8 mouse cellular contexts compared by ENCODE assay signal in genomic region chr12:112875225-112876013, GRCm38 (mm10). TPM values are rescaled to one million over a fixed set of nuclear protein-coding genes. Genes with fewer than 3 reads are reported as not detected.
A peak's percentile ranks its signal among the peaks of the same experiment; 100 is the strongest.
DNase-seq lines count a peak whose midpoint lies in the region; ATAC-seq and TF ChIP-seq lines count a peak whose summit lies in the region.

No protein-coding gene starts in this region.

- H3K4me2 ChIP-seq in embryonic facial prominence, embryonic 15.5 days (replicated peaks), result 0 out of 2 replicates have a peak overlapping the region, but pooled peaks have one; percentile 75
- H3K4me2 ChIP-seq in kidney, embryonic 15.5 days, result no peak overlapping the region
- no peak overlapping the region for H3K4me2 ChIP-seq in limb, embryonic 14.5 days (replicated peaks; ENCODE audit: low read depth, low read length, severe bottlenecking)
- no peak overlapping the region for H3K4me2 ChIP-seq in midbrain, postnatal 0 days (ENCODE audit: low read depth, low read length, poor library complexity, severe bottlenecking)

- H3K4me1 ChIP-seq in bone marrow macrophage, adult 2 months (ENCODE audit: control insufficient read depth, insufficient read depth, low read length), result peaks cover 34% of the 10 kb centered on the region
- H3K4me1 ChIP-seq in embryonic facial prominence, embryonic 15.5 days, result peaks cover 64% of the 10 kb centered on the region
- peaks cover 45% of the 10 kb centered on the region for H3K4me1 ChIP-seq in kidney, embryonic 15.5 days
- H3K4me1 ChIP-seq in limb, embryonic 14.5 days (ENCODE audit: control insufficient read depth, insufficient read depth, low read length), result peaks cover 15% of the 10 kb centered on the region
- peaks cover 3% of the 10 kb centered on the region; the same call in 1 of the 2 replicates for H3K4me1 ChIP-seq in midbrain, postnatal 0 days (ENCODE audit: insufficient read depth, low read length)
- peaks cover 34% of the 10 kb centered on the region for H3K4me1 ChIP-seq in spleen, adult 2 months (ENCODE audit: control insufficient read depth, insufficient read depth, insufficient read length)

- DNase-seq in B cell, adult 2 months, result peak; percentile 91 to 94
- DNase-seq in heart, adult 9 months (ENCODE audit: low spot score in 2 of 2), result peak; percentile 83 to 91
- DNase-seq in limb, embryonic 14.5 days (ENCODE audit: low spot score), result peak; percentile 83
- DNase-seq in midbrain, postnatal 0 days (ENCODE audit: low spot score), result peak; percentile 93
- peak; percentile 64 to 86 for DNase-seq in spleen, adult 2 months (ENCODE audit: low read depth in 1 of 2, low spot score in 2 of 2)

- peaks cover 64% of the 10 kb centered on the region for H3K27me3 ChIP-seq in embryonic facial prominence, embryonic 15.5 days
- peaks cover 91% of the 10 kb centered on the region for H3K27me3 ChIP-seq in kidney, embryonic 15.5 days
- H3K27me3 ChIP-seq in limb, embryonic 14.5 days (ENCODE audit: control insufficient read depth, insufficient read depth, low read length), result peaks cover 51% of the 10 kb centered on the region
- peaks cover 54% of the 10 kb centered on the region for H3K27me3 ChIP-seq in midbrain, postnatal 0 days (ENCODE audit: insufficient read depth, low read length)
- peaks cover 6% of the 10 kb centered on the region for H3K27me3 ChIP-seq in spleen, adult 2 months (ENCODE audit: control insufficient read depth, insufficient read depth, low read length)

- TF ChIP-seq POLR2A in bone marrow macrophage, adult 2 months (IDR thresholded peaks at IDR 0.05; ENCODE audit: borderline replicate concordance, low read depth, low read length), result no peak
- TF ChIP-seq POLR2A in limb, embryonic 14.5 days (IDR thresholded peaks at IDR 0.05; ENCODE audit: borderline replicate concordance, extremely low read depth, insufficient read depth, insufficient read length), result no peak
- TF ChIP-seq POLR2A in spleen, adult 2 months (IDR thresholded peaks at IDR 0.05; ENCODE audit: low read depth, low read length), result no peak

- WGBS in embryonic facial prominence, embryonic 15.5 days, result 21% methylated on average over 16 of the region's 16 CpGs
- WGBS in kidney, embryonic 15.5 days, result 23% methylated on average over 16 of the region's 16 CpGs
- WGBS in limb, embryonic 14.5 days, result 19% methylated on average over 16 of the region's 16 CpGs
- WGBS in midbrain, postnatal 0 days, result 27% methylated on average over 16 of the region's 16 CpGs
- 29% methylated on average over 16 of the region's 16 CpGs for WGBS in spleen, adult 2 months

- H3K27ac ChIP-seq in bone marrow macrophage, adult 2 months (ENCODE audit: insufficient read depth, low read depth, low read length), result no peak overlapping the region
- 0 out of 2 replicates have a peak overlapping the region, but pooled peaks have one; percentile 36 for H3K27ac ChIP-seq in embryonic facial prominence, embryonic 15.5 days (replicated peaks)
- no peak overlapping the region for H3K27ac ChIP-seq in kidney, embryonic 15.5 days
- H3K27ac ChIP-seq in limb, embryonic 14.5 days (replicated peaks; ENCODE audit: low read depth, low read length), result no peak overlapping the region
- no peak overlapping the region for H3K27ac ChIP-seq in midbrain, postnatal 0 days (ENCODE audit: low read depth, low read length)
- H3K27ac ChIP-seq in spleen, adult 2 months (ENCODE audit: insufficient read depth, low read length), result no peak overlapping the region

- H3K4me3 ChIP-seq in bone marrow macrophage, adult 2 months (ENCODE audit: insufficient read depth, low read length), result no peak overlapping the region
- no peak overlapping the region for H3K4me3 ChIP-seq in embryonic facial prominence, embryonic 15.5 days (replicated peaks)
- H3K4me3 ChIP-seq in kidney, embryonic 15.5 days (replicated peaks), result no peak overlapping the region
- H3K4me3 ChIP-seq in limb, embryonic 14.5 days (replicated peaks; ENCODE audit: low read length), result no peak overlapping the region
- no peak overlapping the region for H3K4me3 ChIP-seq in midbrain, postnatal 0 days (ENCODE audit: low read depth, low read length)
- H3K4me3 ChIP-seq in spleen, adult 2 months (ENCODE audit: extremely low read depth, insufficient read depth, insufficient read length), result no peak overlapping the region

- ATAC-seq in embryonic facial prominence, embryonic 15.5 days (ENCODE audit: insufficient number of reproducible peaks, low FRiP score, low TSS enrichment, low read depth), result peak; percentile 52
- peak; percentile 57 for ATAC-seq in kidney, embryonic 15.5 days (replicated peaks; ENCODE audit: low FRiP score)
- peak; percentile 64; the same call in 1 of the 2 replicates for ATAC-seq in limb, embryonic 14.5 days (ENCODE audit: low FRiP score, low read depth)
- peak; percentile 47 for ATAC-seq in midbrain, postnatal 0 days (ENCODE audit: low FRiP score)

- no peaks in the 10 kb centered on the region for H3K9me3 ChIP-seq in embryonic facial prominence, embryonic 15.5 days (replicated peaks)
- H3K9me3 ChIP-seq in kidney, embryonic 15.5 days (replicated peaks), result no peaks in the 10 kb centered on the region
- H3K9me3 ChIP-seq in limb, embryonic 14.5 days (ENCODE audit: control insufficient read depth, low read length), result no peaks in the 10 kb centered on the region
- H3K9me3 ChIP-seq in midbrain, postnatal 0 days (ENCODE audit: low read length), result no peaks in the 10 kb centered on the region

- H3K9ac ChIP-seq in embryonic facial prominence, embryonic 15.5 days, result no peak overlapping the region
- no peak overlapping the region for H3K9ac ChIP-seq in kidney, embryonic 15.5 days
- H3K9ac ChIP-seq in limb, embryonic 14.5 days (ENCODE audit: low read depth, low read length, severe bottlenecking), result no peak overlapping the region
- no peak overlapping the region for H3K9ac ChIP-seq in midbrain, postnatal 0 days (replicated peaks; ENCODE audit: low read length, poor library complexity, severe bottlenecking)

- no peaks in the 10 kb centered on the region for H3K36me3 ChIP-seq in embryonic facial prominence, embryonic 15.5 days
- no peaks in the 10 kb centered on the region for H3K36me3 ChIP-seq in kidney, embryonic 15.5 days
- no peaks in the 10 kb centered on the region for H3K36me3 ChIP-seq in limb, embryonic 14.5 days (ENCODE audit: control insufficient read depth, insufficient read depth, low read length)
- H3K36me3 ChIP-seq in midbrain, postnatal 0 days (ENCODE audit: insufficient read depth, low read length), result no peaks in the 10 kb centered on the region
- no peaks in the 10 kb centered on the region for H3K36me3 ChIP-seq in spleen, adult 2 months (ENCODE audit: control insufficient read depth, insufficient read depth, low read length)

- peak; percentile 62 for TF ChIP-seq CTCF in bone marrow macrophage, adult 2 months (IDR thresholded peaks at IDR 0.05; ENCODE audit: low read depth, low read length)
- peak; percentile 87 for TF ChIP-seq CTCF in midbrain, postnatal 0 days (IDR thresholded peaks at IDR 0.05)
- peak; percentile 80; the same call in 1 of the 2 replicates for TF ChIP-seq CTCF in spleen, adult 2 months (IDR thresholded peaks at IDR 0.05; ENCODE audit: extremely low read depth, insufficient read depth, insufficient read length, insufficient replicate concordance)

RNA-seq across cellular contexts. Expression of gene Gpr132, which starts 7.4 kb away (rescaled TPM):
- polyA plus RNA-seq in bone marrow macrophage, adult 2 months (2012; ENCODE audit: insufficient read depth, insufficient read length, missing spikeins), result 42.1 and 44.3 TPM in 2 replicates
- polyA plus RNA-seq in embryonic facial prominence, embryonic 15.5 days (2015; fragmentation: Nextera tagmentation; extraction: Ambion mirVana), result 0.35 and 0.41 TPM in 2 replicates
- polyA plus RNA-seq in kidney, embryonic 15.5 days (2015; fragmentation: Nextera tagmentation; extraction: Ambion mirVana), result 0.12 and 0.14 TPM in 2 replicates
- polyA plus RNA-seq in limb, embryonic 14.5 days (2012; rRNA removed), result 0.50 and 0.63 TPM in 2 replicates
- 0.29 and 0.36 TPM in 2 replicates for polyA plus RNA-seq in limb, embryonic 14.5 days (2014; fragmentation: Nextera tagmentation; extraction: Ambion mirVana)
- 0.16 TPM in 1 of 2 replicates, not detected in the other for total RNA-seq in midbrain, postnatal 0 days (2014; rRNA removed)
- polyA plus RNA-seq in midbrain, postnatal 0 days (2015; fragmentation: Nextera tagmentation; extraction: Ambion mirVana), result 0.06 TPM in 2 replicates
- polyA plus RNA-seq in spleen, adult 2 months (2012; rRNA removed), result 77.9 and 81.1 TPM in 2 replicates

RNA-seq across cellular contexts. Expression of gene Cdca4, which starts 46.2 kb away (rescaled TPM):
- polyA plus RNA-seq in bone marrow macrophage, adult 2 months (2012; ENCODE audit: insufficient read depth, insufficient read length, missing spikeins), result 26.2 and 28.0 TPM in 2 replicates
- polyA plus RNA-seq in embryonic facial prominence, embryonic 15.5 days (2015; fragmentation: Nextera tagmentation; extraction: Ambion mirVana), result 99.7 and 110 TPM in 2 replicates
- 113 and 122 TPM in 2 replicates for polyA plus RNA-seq in kidney, embryonic 15.5 days (2015; fragmentation: Nextera tagmentation; extraction: Ambion mirVana)
- 81.0 and 89.9 TPM in 2 replicates for polyA plus RNA-seq in limb, embryonic 14.5 days (2012; rRNA removed)
- 113 and 126 TPM in 2 replicates for polyA plus RNA-seq in limb, embryonic 14.5 days (2014; fragmentation: Nextera tagmentation; extraction: Ambion mirVana)
- 19.8 and 22.6 TPM in 2 replicates for total RNA-seq in midbrain, postnatal 0 days (2014; rRNA removed)
- polyA plus RNA-seq in midbrain, postnatal 0 days (2015; fragmentation: Nextera tagmentation; extraction: Ambion mirVana), result 20.8 and 22.0 TPM in 2 replicates
- polyA plus RNA-seq in spleen, adult 2 months (2012; rRNA removed), result 30.4 and 34.0 TPM in 2 replicates

RNA-seq across cellular contexts. Expression of gene Jag2, which starts 54.2 kb away (rescaled TPM):
- 2.8 and 3.2 TPM in 2 replicates for polyA plus RNA-seq in bone marrow macrophage, adult 2 months (2012; ENCODE audit: insufficient read depth, insufficient read length, missing spikeins)
- 13.0 and 14.3 TPM in 2 replicates for polyA plus RNA-seq in embryonic facial prominence, embryonic 15.5 days (2015; fragmentation: Nextera tagmentation; extraction: Ambion mirVana)
- polyA plus RNA-seq in kidney, embryonic 15.5 days (2015; fragmentation: Nextera tagmentation; extraction: Ambion mirVana), result 3.0 and 3.5 TPM in 2 replicates
- 45.8 and 48.4 TPM in 2 replicates for polyA plus RNA-seq in limb, embryonic 14.5 days (2012; rRNA removed)
- 12.5 and 14.3 TPM in 2 replicates for polyA plus RNA-seq in limb, embryonic 14.5 days (2014; fragmentation: Nextera tagmentation; extraction: Ambion mirVana)
- 88.4 and 94.6 TPM in 2 replicates for total RNA-seq in midbrain, postnatal 0 days (2014; rRNA removed)
- 9.4 and 12.1 TPM in 2 replicates for polyA plus RNA-seq in midbrain, postnatal 0 days (2015; fragmentation: Nextera tagmentation; extraction: Ambion mirVana)
- polyA plus RNA-seq in spleen, adult 2 months (2012; rRNA removed), result 7.8 and 8.6 TPM in 2 replicates

Comparison
In these comparisons a context has a peak if more than half of its experiments do, and no peak if none do; other contexts are left out.
1. RNA of gene Gpr132, which starts 7.4 kb away (polyA plus RNA-seq): 77.9 to 81.1 TPM in spleen, adult 2 months and 42.1 to 44.3 TPM in bone marrow macrophage, adult 2 months; 0.29 to 0.63 TPM in limb, embryonic 14.5 days, 0.35 to 0.41 TPM in embryonic facial prominence, embryonic 15.5 days, 0.12 to 0.14 TPM in kidney, embryonic 15.5 days and 0.06 TPM in midbrain, postnatal 0 days; every median in the first group is over 10 times any median in the second.
2. Peak in every context shown above with its lines, with median percentiles within 50 percentile points of each other: DNase-seq, CTCF ChIP-seq and ATAC-seq.